Mouse (Mus musculus) lung, postnatal 0 days (tissue): ENCODE data around the gene Apof.

Experiments used
- CTCF ChIP-seq: IDR thresholded peaks from 2 replicates; pipeline ENCODE4 v1.5.1; 2016; ENCODE audit warnings: antibody characterized with exemption, mild to moderate bottlenecking
- EP300 ChIP-seq: IDR thresholded peaks from 2 replicates; pipeline ENCODE4 v1.6.1; 2016; ENCODE audit warnings: antibody characterized with exemption, mild to moderate bottlenecking, control low read depth

GRCm38 (mm10) chr10:128225538-128225937, 42.9 kb upstream of the Apof start, which contains the start of gene Mip:
- TF ChIP-seq CTCF (no peak), EP300 (no peak)
